Mouse (Mus musculus): ENCODE measurements around the gene Zfp260. TPM values are rescaled to one million over a fixed set of nuclear protein-coding genes. Genes with fewer than 3 reads are reported as not detected.
A peak's percentile ranks its signal among the peaks of the same experiment; 100 is the strongest.

Gene Zfp260
- 87.2 and 96.0 TPM in 2 replicates for polyA plus RNA-seq (2014; fragmentation: Nextera tagmentation; extraction: Ambion mirVana)

GRCm38 (mm10) chr7:30094646-30095429, at the start of gene Zfp260:
Gene Zfp260, plus strand, starts transcription at chr7:30094777.
- Histone ChIP-seq H3K36me3 (ENCODE audit: control insufficient read depth, insufficient read depth, low read length) (peaks cover 7% of the 10 kb centered on the region), H3K4me3 (ENCODE audit: low read depth, low read length) (peak within 1 kb of the TSS; percentile 75), H3K4me2 (peak within 1 kb of the TSS; percentile 80), H3K4me1 (ENCODE audit: control insufficient read depth, insufficient read depth, low read length) (no peaks in the 10 kb centered on the region), H3K9me3 (replicated peaks; ENCODE audit: control insufficient read depth, low read length) (no peaks in the 10 kb centered on the region), H3K27ac (ENCODE audit: low read depth, low read length) (peak within 1 kb of the TSS; percentile 98), H3K9ac (ENCODE audit: low read depth, low read length) (peak within 1 kb of the TSS; percentile 96), H3K27me3 (ENCODE audit: control insufficient read depth, insufficient read depth, low read length) (no peaks in the 10 kb centered on the region)
- WGBS (ENCODE audit: insufficient replicate concordance), result under 1% methylated on average over 26 of the region's 26 CpGs
- ATAC-seq (replicated peaks; ENCODE audit: insufficient number of reproducible peaks, low FRiP score, low TSS enrichment), result peak; percentile 74

- WGBS (ENCODE audit: insufficient replicate concordance), result 66% methylated on average over 4 of the region's 4 CpGs
- H3K27ac ChIP-seq (ENCODE audit: low read depth, low read length), result no peak overlapping the region
- no peaks in the 10 kb centered on the region for H3K9me3 ChIP-seq (replicated peaks; ENCODE audit: control insufficient read depth, low read length)
- no peak overlapping the region for H3K9ac ChIP-seq (ENCODE audit: low read depth, low read length)
- no peaks in the 10 kb centered on the region for H3K36me3 ChIP-seq (ENCODE audit: control insufficient read depth, insufficient read depth, low read length)
- no peaks in the 10 kb centered on the region for H3K27me3 ChIP-seq (ENCODE audit: control insufficient read depth, insufficient read depth, low read length)
- no peak overlapping the region for H3K4me3 ChIP-seq (ENCODE audit: low read depth, low read length)
- peaks cover 10% of the 10 kb centered on the region; the same call in 1 of the 2 replicates for H3K4me1 ChIP-seq (ENCODE audit: control insufficient read depth, insufficient read depth, low read length)
- no peak for ATAC-seq (replicated peaks; ENCODE audit: insufficient number of reproducible peaks, low FRiP score, low TSS enrichment)
- no peak overlapping the region for H3K4me2 ChIP-seq
These were observed 46.5 kb upstream of the Zfp260 start for GRCm38 (mm10) chr7:30048126-30048525.

GRCm38 (mm10) chr7:30050882-30051548, 43.6 kb upstream of the Zfp260 start, which contains the start of gene Zfp14:
Gene Zfp14, minus strand, starts transcription at chr7:30051380.
- Histone ChIP-seq H3K27ac (ENCODE audit: low read depth, low read length) (peak within 1 kb of the TSS; percentile 83), H3K4me3 (ENCODE audit: low read depth, low read length) (peak within 1 kb of the TSS; percentile 86), H3K36me3 (ENCODE audit: control insufficient read depth, insufficient read depth, low read length) (no peaks in the 10 kb centered on the region), H3K27me3 (ENCODE audit: control insufficient read depth, insufficient read depth, low read length) (no peaks in the 10 kb centered on the region), H3K4me2 (peak within 1 kb of the TSS; percentile 71), H3K9me3 (replicated peaks; ENCODE audit: control insufficient read depth, low read length) (no peaks in the 10 kb centered on the region), H3K4me1 (ENCODE audit: control insufficient read depth, insufficient read depth, low read length) (peaks cover 10% of the 10 kb centered on the region; the same call in 1 of the 2 replicates), H3K9ac (ENCODE audit: low read depth, low read length) (peak within 1 kb of the TSS; percentile 78)
- ATAC-seq (replicated peaks; ENCODE audit: insufficient number of reproducible peaks, low FRiP score, low TSS enrichment), result peak; percentile 94
- under 1% methylated on average over 40 of the region's 40 CpGs for WGBS (ENCODE audit: insufficient replicate concordance)

- Histone ChIP-seq H3K36me3 (ENCODE audit: control insufficient read depth, insufficient read depth, low read length) (peaks cover 9% of the 10 kb centered on the region; the same call in 1 of the 2 replicates), H3K27ac (ENCODE audit: low read depth, low read length) (peak overlapping the region; percentile 3), H3K9ac (ENCODE audit: low read depth, low read length) (no peak overlapping the region), H3K4me1 (ENCODE audit: control insufficient read depth, insufficient read depth, low read length) (peaks cover 10% of the 10 kb centered on the region; the same call in 1 of the 2 replicates), H3K27me3 (ENCODE audit: control insufficient read depth, insufficient read depth, low read length) (no peaks in the 10 kb centered on the region), H3K9me3 (replicated peaks; ENCODE audit: control insufficient read depth, low read length) (no peaks in the 10 kb centered on the region), H3K4me3 (ENCODE audit: low read depth, low read length) (no peak overlapping the region), H3K4me2 (no peak overlapping the region)
- ATAC-seq (replicated peaks; ENCODE audit: insufficient number of reproducible peaks, low FRiP score, low TSS enrichment), result no peak
- 6% methylated on average over 3 of the region's 3 CpGs for WGBS (ENCODE audit: insufficient replicate concordance)
These were observed 41.0 kb upstream of the Zfp260 start for GRCm38 (mm10) chr7:30053591-30053990.

- no peaks in the 10 kb centered on the region for H3K27me3 ChIP-seq (ENCODE audit: control insufficient read depth, insufficient read depth, low read length)
- ATAC-seq (replicated peaks; ENCODE audit: insufficient number of reproducible peaks, low FRiP score, low TSS enrichment), result no peak
- 70% methylated on average over 6 of the region's 6 CpGs for WGBS (ENCODE audit: insufficient replicate concordance)
- H3K9ac ChIP-seq (ENCODE audit: low read depth, low read length), result no peak overlapping the region
- H3K4me3 ChIP-seq (ENCODE audit: low read depth, low read length), result no peak overlapping the region
- no peak overlapping the region for H3K4me2 ChIP-seq
- H3K36me3 ChIP-seq (ENCODE audit: control insufficient read depth, insufficient read depth, low read length), result peaks cover 17% of the 10 kb centered on the region; the same call in 1 of the 2 replicates
- H3K27ac ChIP-seq (ENCODE audit: low read depth, low read length), result peak overlapping the region; percentile 22; the same call in 1 of the 2 replicates
- H3K9me3 ChIP-seq (replicated peaks; ENCODE audit: control insufficient read depth, low read length), result no peaks in the 10 kb centered on the region
- no peaks in the 10 kb centered on the region for H3K4me1 ChIP-seq (ENCODE audit: control insufficient read depth, insufficient read depth, low read length)
These were observed 34.2 kb upstream of the Zfp260 start for GRCm38 (mm10) chr7:30060341-30060740.

- no peak overlapping the region for H3K9ac ChIP-seq (ENCODE audit: low read depth, low read length)
- H3K4me2 ChIP-seq, result no peak overlapping the region
These were observed 32.1 kb upstream of the Zfp260 start for GRCm38 (mm10) chr7:30062478-30062877.

GRCm38 (mm10) chr7:30064622-30065021, 30.0 kb upstream of the Zfp260 start:
- no peak overlapping the region for H3K27ac ChIP-seq (ENCODE audit: low read depth, low read length)
- H3K27me3 ChIP-seq (ENCODE audit: control insufficient read depth, insufficient read depth, low read length), result no peaks in the 10 kb centered on the region
- ATAC-seq (replicated peaks; ENCODE audit: insufficient number of reproducible peaks, low FRiP score, low TSS enrichment), result no peak; the same call in 1 of the 2 replicates
- no peak overlapping the region for H3K9ac ChIP-seq (ENCODE audit: low read depth, low read length)
- no peak overlapping the region for H3K4me3 ChIP-seq (ENCODE audit: low read depth, low read length)
- 70% methylated on average over 5 of the region's 5 CpGs for WGBS (ENCODE audit: insufficient replicate concordance)
- peaks cover 14% of the 10 kb centered on the region for H3K36me3 ChIP-seq (ENCODE audit: control insufficient read depth, insufficient read depth, low read length)
- H3K9me3 ChIP-seq (replicated peaks; ENCODE audit: control insufficient read depth, low read length), result no peaks in the 10 kb centered on the region
- H3K4me1 ChIP-seq (ENCODE audit: control insufficient read depth, insufficient read depth, low read length), result no peaks in the 10 kb centered on the region
- no peak overlapping the region for H3K4me2 ChIP-seq

More at GRCm38 (mm10) chr7:30062478-30062877, 32.1 kb upstream of the Zfp260 start:
- H3K36me3 ChIP-seq (ENCODE audit: control insufficient read depth, insufficient read depth, low read length), result peaks cover 12% of the 10 kb centered on the region; the same call in 1 of the 2 replicates
- H3K27ac ChIP-seq (ENCODE audit: low read depth, low read length), result no peak overlapping the region
- H3K4me1 ChIP-seq (ENCODE audit: control insufficient read depth, insufficient read depth, low read length), result no peaks in the 10 kb centered on the region
- H3K9me3 ChIP-seq (replicated peaks; ENCODE audit: control insufficient read depth, low read length), result no peaks in the 10 kb centered on the region
- WGBS (ENCODE audit: insufficient replicate concordance), result 86% methylated on average over 5 of the region's 5 CpGs
- no peaks in the 10 kb centered on the region for H3K27me3 ChIP-seq (ENCODE audit: control insufficient read depth, insufficient read depth, low read length)
- no peak overlapping the region for H3K4me3 ChIP-seq (ENCODE audit: low read depth, low read length)
- no peak for ATAC-seq (replicated peaks; ENCODE audit: insufficient number of reproducible peaks, low FRiP score, low TSS enrichment)

GRCm38 (mm10) chr7:30072146-30073028, 22.2 kb upstream of the Zfp260 start, which contains the start of gene Zfp82:
Gene Zfp82, minus strand, starts transcription at chr7:30072900.
- under 1% methylated on average over 50 of the region's 50 CpGs for WGBS (ENCODE audit: insufficient replicate concordance)
- Histone ChIP-seq H3K9ac (ENCODE audit: low read depth, low read length) (peak within 1 kb of the TSS; percentile 80), H3K4me3 (ENCODE audit: low read depth, low read length) (peak within 1 kb of the TSS; percentile 70), H3K36me3 (ENCODE audit: control insufficient read depth, insufficient read depth, low read length) (peaks cover 2% of the 10 kb centered on the region; the same call in 1 of the 2 replicates), H3K27me3 (ENCODE audit: control insufficient read depth, insufficient read depth, low read length) (no peaks in the 10 kb centered on the region), H3K4me2 (peak within 1 kb of the TSS; percentile 97), H3K9me3 (replicated peaks; ENCODE audit: control insufficient read depth, low read length) (no peaks in the 10 kb centered on the region), H3K4me1 (ENCODE audit: control insufficient read depth, insufficient read depth, low read length) (no peaks in the 10 kb centered on the region), H3K27ac (ENCODE audit: low read depth, low read length) (0 out of 2 replicates have a peak within 1 kb of the TSS, but pooled peaks have one; percentile 42)
- peak; percentile 86 for ATAC-seq (replicated peaks; ENCODE audit: insufficient number of reproducible peaks, low FRiP score, low TSS enrichment)
